Mouse (Mus musculus) urinary bladder, postnatal 4 days (tissue): ENCODE results near the gene Ntrk3.

Experiments
- DNase-seq, 2 experiments: peaks; one replicate each; pipeline ENCODE4 v3.0.0; 2021 to 2022; ENCODE audit warnings: low spot score in 2 of 2

Ntrk3 gene

DNA sequence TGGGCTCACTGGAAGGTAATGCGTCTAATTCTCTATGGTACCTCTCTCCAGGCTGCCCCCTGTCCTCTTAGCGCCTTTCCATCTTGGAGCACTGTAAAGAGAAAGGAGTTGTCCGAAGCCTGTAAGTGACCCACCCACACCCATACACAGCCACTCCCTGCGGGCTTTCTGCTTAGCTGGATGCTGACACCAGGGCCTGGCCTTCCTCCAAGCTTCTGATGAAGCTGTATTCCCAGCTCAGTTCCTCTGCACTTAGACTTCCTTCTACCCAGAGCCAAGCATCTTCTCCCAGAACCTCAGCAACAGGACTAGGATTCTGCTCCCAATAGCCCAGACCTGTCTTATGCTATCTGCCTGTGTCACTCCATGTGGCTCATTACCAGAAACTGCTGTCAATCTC lies 114.1 kb downstream of the Ntrk3 start:
- DNase-seq, result no peak

DNA sequence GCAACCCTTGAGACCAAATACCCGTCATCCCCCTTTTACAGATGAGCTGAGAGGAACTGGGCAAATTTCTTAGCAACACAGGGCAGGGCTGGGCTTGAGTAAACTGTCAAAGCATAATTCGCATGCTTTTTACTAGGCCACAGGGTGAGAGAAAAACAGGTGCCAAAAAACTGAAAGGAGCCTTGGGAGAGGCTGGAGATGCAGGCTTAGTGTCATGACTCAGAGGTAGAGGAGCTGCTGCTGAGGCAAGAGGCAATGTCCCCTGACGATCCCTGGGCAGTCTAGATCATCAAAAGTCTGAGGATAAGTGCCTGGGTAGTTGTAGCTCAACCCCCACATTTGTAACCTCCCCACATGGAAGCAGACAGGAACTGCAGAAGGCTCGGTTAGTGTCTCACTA lies 116.7 kb downstream of the Ntrk3 start:
- no peak for DNase-seq

- no peak for DNase-seq
Observed at GRCm38 (mm10) chr7:78619818-78620577, 117.8 kb downstream of the Ntrk3 start.

GRCm38 (mm10) chr7:78605538-78606130 lies 132.2 kb downstream of the Ntrk3 start:
- DNase-seq, result no peak

DNA sequence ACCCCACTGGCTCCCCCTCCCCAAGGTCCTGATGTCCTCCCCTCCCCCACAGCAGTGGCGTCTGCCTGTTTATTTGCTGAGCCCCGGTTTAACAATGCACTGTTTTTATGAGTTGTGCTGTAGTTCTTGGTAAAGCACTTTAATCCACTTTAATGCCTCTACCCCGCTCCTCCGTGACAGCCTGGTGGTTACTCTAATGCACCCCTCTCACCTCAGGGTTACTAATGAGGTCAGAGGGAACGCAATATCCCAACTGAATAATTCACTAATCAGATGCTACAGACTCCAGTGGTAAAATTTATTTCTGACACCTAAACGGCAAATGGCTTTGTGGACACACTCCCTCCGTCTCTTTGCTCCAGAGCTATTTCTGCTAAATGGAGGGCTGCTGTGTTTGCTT lies 133.9 kb downstream of the Ntrk3 start:
- DNase-seq, result no peak

DNA sequence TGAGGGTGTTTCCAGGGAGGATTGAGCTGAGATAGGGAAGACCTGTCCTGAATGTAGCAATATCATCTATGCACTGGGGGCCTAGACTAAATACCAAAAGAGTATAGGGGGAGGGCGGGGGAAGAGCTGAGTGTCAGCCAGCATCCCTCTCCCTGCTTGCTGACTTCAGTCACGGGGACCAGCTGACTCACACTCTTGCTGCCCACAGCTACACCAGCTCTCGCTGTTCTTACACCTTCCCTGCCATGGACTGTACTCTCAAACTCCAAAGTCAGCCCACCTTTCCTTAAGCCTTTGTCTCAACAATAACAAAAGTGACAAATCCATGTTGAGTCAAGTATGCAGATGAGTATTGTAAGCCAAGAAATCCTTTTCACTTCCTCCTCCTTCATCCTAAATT lies 136.0 kb downstream of the Ntrk3 start:
- no peak for DNase-seq

DNA sequence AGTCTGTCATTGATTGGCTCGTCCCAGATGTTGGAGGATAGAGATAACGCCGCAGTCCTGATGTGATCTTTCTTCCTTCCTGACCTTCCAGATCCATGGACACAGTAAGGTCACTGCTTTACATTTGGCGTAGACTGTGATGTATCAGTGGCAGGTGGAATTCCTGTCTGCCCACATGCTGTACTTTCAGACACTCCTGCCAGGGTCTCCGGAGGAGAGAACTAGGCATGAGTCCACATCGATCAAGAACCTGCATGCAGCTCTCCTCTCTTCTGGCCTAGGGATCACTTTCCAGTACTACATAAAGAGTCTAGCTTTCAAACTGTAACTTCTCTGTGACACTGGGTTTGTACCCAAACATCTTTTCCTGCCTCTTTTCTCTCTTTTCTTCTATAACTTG lies 136.9 kb downstream of the Ntrk3 start:
- DNase-seq, result no peak

GRCm38 (mm10) chr7:78599941-78600677 lies 137.7 kb downstream of the Ntrk3 start:
- DNase-seq, result no peak

GRCm38 (mm10) chr7:78598147-78598546 lies 139.7 kb downstream of the Ntrk3 start:
- no peak for DNase-seq

GRCm38 (mm10) chr7:78597251-78598129 lies 140.3 kb downstream of the Ntrk3 start:
- no peak for DNase-seq

GRCm38 (mm10) chr7:78596556-78596955 lies 141.3 kb downstream of the Ntrk3 start:
- DNase-seq, result no peak

DNA sequence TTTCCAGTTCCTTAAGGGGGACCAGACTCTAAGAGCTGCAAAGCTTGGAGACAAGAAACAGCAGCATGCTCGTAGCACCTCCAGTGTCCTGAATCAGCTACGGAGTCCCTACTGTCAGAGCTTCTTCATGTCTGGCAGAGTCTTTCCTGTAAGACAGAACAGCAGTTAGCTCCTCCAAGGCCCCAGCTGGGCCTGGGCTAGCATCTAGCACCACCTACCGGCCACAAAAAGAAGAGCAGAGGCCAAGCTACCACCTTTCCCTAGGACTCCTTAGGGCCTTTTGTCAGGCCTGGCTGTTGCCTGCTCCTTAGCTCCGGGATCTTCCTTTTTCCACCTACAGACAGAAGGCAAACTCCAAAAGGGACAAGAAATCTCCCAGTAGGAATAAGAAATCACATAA lies 141.9 kb downstream of the Ntrk3 start:
- DNase-seq, result peak; percentile 47 to 71

DNA sequence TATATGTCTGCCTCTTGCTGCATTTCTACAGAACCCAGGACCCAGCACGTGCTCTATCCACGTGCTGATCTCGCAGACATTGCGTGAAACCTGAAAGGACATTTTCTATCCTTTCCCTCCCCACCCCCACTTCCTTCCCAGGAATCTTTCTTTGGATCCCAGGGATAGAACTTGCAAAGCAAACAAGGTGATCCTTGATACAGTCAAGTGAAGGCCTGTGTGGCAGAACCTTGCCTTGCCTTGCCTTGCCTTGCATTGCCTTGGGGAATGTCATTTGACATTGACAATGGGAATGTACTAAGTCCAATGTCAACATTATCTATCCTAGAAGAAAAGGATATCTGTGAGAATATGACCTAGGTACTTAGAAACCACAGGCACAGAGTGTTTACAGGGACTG lies 144.9 kb downstream of the Ntrk3 start:
- DNase-seq, result no peak

DNA sequence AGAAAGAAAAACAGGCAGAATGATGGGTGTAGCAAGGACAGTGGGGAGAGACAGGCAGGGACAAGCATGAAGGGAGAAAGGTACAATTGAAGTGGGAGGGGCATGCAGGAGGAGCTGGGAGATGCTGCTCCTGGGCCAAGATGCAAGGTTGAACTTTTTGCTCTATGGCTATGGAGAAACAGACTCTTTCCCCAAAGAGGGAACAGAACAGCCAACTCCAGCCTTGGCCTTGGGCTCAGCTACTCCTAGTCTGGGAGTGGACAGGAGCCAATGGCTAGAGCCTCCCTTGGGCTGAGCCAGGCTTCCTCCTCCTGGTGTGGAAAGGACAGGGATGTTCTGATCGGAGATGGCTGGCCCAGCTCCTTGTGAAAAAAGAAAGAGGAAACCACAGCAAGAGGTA lies 145.6 kb downstream of the Ntrk3 start:
- DNase-seq, result no peak

DNA sequence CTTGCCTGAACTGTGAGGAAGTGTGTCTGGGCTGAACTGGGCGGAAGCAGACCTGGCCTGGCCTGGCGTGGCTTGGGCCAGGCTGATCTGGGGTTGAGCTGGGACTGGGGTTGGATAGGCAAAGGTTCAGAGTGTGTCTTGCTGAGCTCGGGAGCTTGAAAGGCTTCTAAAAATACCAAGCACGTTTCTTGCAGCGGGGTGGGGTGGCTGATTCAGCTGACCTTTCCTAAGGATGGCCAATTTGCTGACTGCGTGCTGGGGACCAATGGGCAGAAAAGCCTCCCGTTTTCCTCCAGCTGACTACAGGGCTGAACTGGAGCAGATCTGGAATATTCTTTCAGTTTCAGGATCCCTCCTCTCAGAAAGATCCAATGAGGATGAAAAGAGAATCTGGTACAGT lies 148.0 kb downstream of the Ntrk3 start:
- DNase-seq, result no peak

GRCm38 (mm10) chr7:78586800-78587199 lies 151.0 kb downstream of the Ntrk3 start:
- no peak for DNase-seq

DNA sequence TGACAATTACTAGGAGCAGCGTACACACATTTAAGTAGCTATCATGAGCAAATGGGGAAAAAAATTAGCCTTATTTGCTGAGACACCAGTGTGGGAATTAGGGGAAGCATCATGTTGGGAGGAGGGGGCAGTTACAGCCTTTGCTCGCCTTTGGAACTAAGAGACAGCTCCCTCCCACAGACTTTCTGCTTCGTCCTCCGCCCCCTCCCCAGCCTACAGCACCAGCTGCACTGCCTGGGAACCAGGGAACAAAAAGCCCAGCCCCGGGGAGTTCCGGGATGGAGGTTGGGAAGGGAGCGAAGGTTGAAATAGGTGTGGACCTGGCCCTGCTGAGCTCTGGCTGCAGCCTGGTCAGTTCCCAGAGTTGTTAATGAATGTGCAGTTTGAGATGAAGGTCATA lies 151.9 kb downstream of the Ntrk3 start:
- no peak for DNase-seq

- DNase-seq, result no peak
Observed at GRCm38 (mm10) chr7:78584936-78585335, 152.9 kb downstream of the Ntrk3 start.

GRCm38 (mm10) chr7:78584499-78584898 lies 153.3 kb downstream of the Ntrk3 start:
- DNase-seq, result no peak

DNA sequence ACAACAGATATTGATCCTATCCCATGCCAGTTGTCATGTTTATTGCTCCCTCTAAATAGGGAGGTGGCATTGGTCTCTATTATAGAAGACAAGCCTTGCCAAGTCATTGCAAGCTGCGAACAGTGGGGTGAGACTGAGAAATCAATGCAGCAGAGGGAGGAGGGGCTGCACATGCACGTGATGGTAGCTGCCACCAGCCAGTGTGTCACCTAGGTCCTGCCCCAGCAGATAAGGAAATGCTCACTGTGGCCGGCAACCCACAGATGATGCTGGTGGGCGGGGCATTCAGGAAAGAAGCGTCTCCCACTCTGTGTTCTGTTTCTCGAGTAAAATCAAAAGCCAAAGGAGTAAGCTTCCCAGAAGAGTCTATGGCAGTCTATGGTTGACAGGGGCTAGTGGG lies 154.1 kb downstream of the Ntrk3 start:
- DNase-seq, result no peak

GRCm38 (mm10) chr7:78581341-78581740 lies 156.5 kb downstream of the Ntrk3 start:
- DNase-seq, result no peak
